Mouse (Mus musculus): ENCODE results near the gene Cacna1d. TPM values are rescaled to one million over a fixed set of nuclear protein-coding genes. Genes with fewer than 3 reads are reported as not detected.

Cacna1d gene
- polyA plus RNA-seq, 1 experiment = not detected

DNA sequence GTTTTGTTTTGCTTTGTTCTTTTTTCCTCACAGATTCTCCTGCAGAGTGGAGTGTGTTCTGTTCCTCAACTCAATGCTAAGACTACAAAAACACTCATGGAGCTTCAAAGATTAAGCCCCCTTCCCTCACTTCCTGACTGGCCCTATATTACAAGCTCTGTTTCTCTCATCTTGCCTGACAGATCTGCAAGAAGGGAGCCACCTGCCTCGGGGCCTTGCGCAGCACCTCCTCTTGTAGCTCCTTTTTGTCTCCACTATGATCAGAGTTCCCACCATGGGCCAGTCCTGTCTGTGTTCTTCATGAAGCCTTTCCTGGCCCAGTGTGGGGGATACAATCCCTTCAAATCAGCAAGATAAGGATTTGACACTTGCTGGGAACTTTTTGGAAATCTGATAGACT is 399.2 kb downstream of the Cacna1d start:
- Histone ChIP-seq H3K36me3 (ENCODE audit: control insufficient read depth, insufficient read depth) (no peaks in the 10 kb centered on the region), H3K27me3 (ENCODE audit: control insufficient read depth, insufficient read depth, insufficient read length) (no peaks in the 10 kb centered on the region), H3K79me2 (ENCODE audit: control insufficient read depth, insufficient read depth) (no peaks in the 10 kb centered on the region), H3K79me3 (ENCODE audit: low read depth) (no peaks in the 10 kb centered on the region), H3K4me3 (ENCODE audit: insufficient read depth, poor library complexity, severe bottlenecking) (no peak overlapping the region), H3ac (ENCODE audit: control insufficient read depth, insufficient read length, low read depth) (no peak overlapping the region)
- TF ChIP-seq CTCF (IDR thresholded peaks at IDR 0.05; ENCODE audit: control insufficient read depth, insufficient read depth, insufficient read length) = no peak
- no peak for TF ChIP-seq MYOG (IDR thresholded peaks at IDR 0.05; ENCODE audit: control insufficient read depth, extremely low read depth, insufficient read length)
- TF ChIP-seq CEBPB (IDR thresholded peaks at IDR 0.05; ENCODE audit: low read depth) = no peak
- TF ChIP-seq USF1 (IDR thresholded peaks at IDR 0.05; ENCODE audit: low read depth) = no peak
- no peak for TF ChIP-seq MAX (IDR thresholded peaks at IDR 0.05)
- TF ChIP-seq MYOD1 (IDR thresholded peaks at IDR 0.05; ENCODE audit: control insufficient read depth, insufficient read length, low read depth) = no peak
- no peak for TF ChIP-seq FOSL1 (IDR thresholded peaks at IDR 0.05; ENCODE audit: insufficient read depth, low read length, poor library complexity, severe bottlenecking)

DNA sequence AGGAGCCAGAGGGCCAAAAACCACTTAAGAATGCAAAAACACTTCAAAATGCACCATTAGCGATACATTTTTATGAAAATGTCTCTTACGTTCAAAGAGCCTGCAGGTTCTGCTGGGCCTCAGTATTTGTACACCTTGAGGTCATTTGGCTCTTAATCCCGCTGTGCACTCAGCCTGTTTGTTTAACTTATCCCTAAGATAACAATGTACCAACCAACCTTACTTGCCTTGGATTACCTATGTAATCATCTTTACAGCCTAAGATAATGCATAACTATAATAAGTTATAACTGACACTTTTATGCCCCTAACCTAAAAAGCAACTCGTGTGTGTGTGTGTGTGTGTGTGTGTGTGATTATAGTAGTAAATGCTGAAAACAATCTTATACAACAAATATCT is 411.5 kb downstream of the Cacna1d start:
- H3K4me3 ChIP-seq (ENCODE audit: insufficient read depth, poor library complexity, severe bottlenecking) = no peak overlapping the region
- no peaks in the 10 kb centered on the region for H3K27me3 ChIP-seq (ENCODE audit: control insufficient read depth, insufficient read depth, insufficient read length)
- TF ChIP-seq USF1 (IDR thresholded peaks at IDR 0.05; ENCODE audit: low read depth) (no peak), MAX (IDR thresholded peaks at IDR 0.05) (no peak), FOSL1 (IDR thresholded peaks at IDR 0.05; ENCODE audit: insufficient read depth, low read length, poor library complexity, severe bottlenecking) (no peak), CTCF (IDR thresholded peaks at IDR 0.05; ENCODE audit: control insufficient read depth, insufficient read depth, insufficient read length) (no peak), CEBPB (IDR thresholded peaks at IDR 0.05; ENCODE audit: low read depth) (no peak), MYOD1 (IDR thresholded peaks at IDR 0.05; ENCODE audit: control insufficient read depth, insufficient read length, low read depth) (no peak), MYOG (IDR thresholded peaks at IDR 0.05; ENCODE audit: control insufficient read depth, extremely low read depth, insufficient read length) (no peak)
- H3K36me3 ChIP-seq (ENCODE audit: control insufficient read depth, insufficient read depth) = no peaks in the 10 kb centered on the region
- no peak overlapping the region for H3ac ChIP-seq (ENCODE audit: control insufficient read depth, insufficient read length, low read depth)
- no peaks in the 10 kb centered on the region for H3K79me3 ChIP-seq (ENCODE audit: low read depth)
- H3K79me2 ChIP-seq (ENCODE audit: control insufficient read depth, insufficient read depth) = no peaks in the 10 kb centered on the region

DNA sequence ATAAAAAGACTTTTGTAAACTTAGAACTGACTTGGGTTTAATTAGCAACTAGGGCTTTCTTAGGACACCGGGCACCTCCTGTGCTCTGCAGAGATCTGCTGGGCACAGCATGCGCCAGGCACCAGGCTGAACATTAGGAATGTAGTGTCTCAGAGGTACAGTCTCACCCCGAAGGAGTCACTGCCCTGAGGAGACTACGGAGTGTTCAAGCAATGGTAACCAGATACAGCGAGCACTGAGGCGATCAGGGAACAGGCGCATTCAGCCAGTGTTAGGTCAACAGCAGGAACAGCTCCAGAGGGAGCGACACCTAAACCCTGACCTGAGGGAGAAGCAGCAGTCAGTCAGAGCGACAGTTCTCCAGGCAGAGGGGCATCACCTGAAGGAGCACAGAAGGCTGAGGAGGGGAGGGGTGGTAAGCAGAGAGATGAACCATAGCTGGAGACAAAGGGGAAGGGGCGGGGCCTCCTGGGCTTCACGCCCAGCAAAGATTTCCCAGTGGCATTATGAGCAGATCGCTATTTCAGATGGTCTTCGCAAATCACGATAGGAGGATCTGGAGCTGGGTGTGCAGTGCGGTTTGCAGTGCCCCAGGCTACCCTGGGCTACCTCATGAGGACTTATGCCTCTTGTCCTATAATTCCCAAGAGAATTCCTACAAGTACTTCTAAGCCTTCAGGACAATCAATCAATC is 413.0 kb downstream of the Cacna1d start:
- no peaks in the 10 kb centered on the region for H3K79me3 ChIP-seq (ENCODE audit: low read depth)
- H3K27me3 ChIP-seq (ENCODE audit: control insufficient read depth, insufficient read depth, insufficient read length) = no peaks in the 10 kb centered on the region
- TF ChIP-seq MAX (IDR thresholded peaks at IDR 0.05) = no peak
- TF ChIP-seq MYOD1 (IDR thresholded peaks at IDR 0.05; ENCODE audit: control insufficient read depth, insufficient read length, low read depth) = no peak
- no peak overlapping the region for H3K4me3 ChIP-seq (ENCODE audit: insufficient read depth, poor library complexity, severe bottlenecking)
- H3ac ChIP-seq (ENCODE audit: control insufficient read depth, insufficient read length, low read depth) = no peak overlapping the region
- H3K79me2 ChIP-seq (ENCODE audit: control insufficient read depth, insufficient read depth) = no peaks in the 10 kb centered on the region
- no peaks in the 10 kb centered on the region for H3K36me3 ChIP-seq (ENCODE audit: control insufficient read depth, insufficient read depth)

DNA sequence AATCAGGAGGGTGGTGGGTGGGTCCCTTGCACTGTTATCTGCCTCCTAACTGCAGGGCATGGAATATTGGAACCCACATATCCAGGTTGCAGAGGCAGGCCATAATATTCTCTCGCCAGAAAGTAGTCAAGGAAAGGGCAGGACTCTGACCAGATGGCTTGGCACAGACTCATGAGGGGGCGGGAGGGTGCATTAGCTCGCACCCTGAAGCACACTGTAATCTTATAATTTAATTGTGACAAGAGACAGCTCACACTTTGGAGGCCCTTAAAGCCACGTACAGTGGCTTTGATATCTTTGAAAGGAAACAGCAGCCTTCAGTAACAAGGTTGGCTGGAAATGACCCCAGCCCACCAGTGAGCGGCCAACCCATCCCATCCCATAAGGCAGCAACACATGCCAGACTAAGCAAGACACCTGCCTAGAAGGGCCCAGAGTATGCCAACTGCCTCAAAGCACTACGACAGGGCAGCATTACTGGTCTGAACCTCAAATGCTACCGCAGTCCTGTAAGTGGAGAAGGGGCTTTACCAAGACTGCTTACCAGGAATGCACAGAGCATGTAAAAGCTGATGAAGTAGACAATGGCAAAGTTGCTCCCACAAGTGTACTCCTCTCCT is 415.9 kb downstream of the Cacna1d start:
- H3K79me3 ChIP-seq (ENCODE audit: low read depth) = no peaks in the 10 kb centered on the region
- H3K79me2 ChIP-seq (ENCODE audit: control insufficient read depth, insufficient read depth) = no peaks in the 10 kb centered on the region
- TF ChIP-seq MAX (IDR thresholded peaks at IDR 0.05) (no peak), FOSL1 (IDR thresholded peaks at IDR 0.05; ENCODE audit: insufficient read depth, low read length, poor library complexity, severe bottlenecking) (no peak), MYOG (IDR thresholded peaks at IDR 0.05; ENCODE audit: control insufficient read depth, extremely low read depth, insufficient read length) (no peak), USF1 (IDR thresholded peaks at IDR 0.05; ENCODE audit: low read depth) (no peak), MYOD1 (IDR thresholded peaks at IDR 0.05; ENCODE audit: control insufficient read depth, insufficient read length, low read depth) (no peak), CTCF (IDR thresholded peaks at IDR 0.05; ENCODE audit: control insufficient read depth, insufficient read depth, insufficient read length) (no peak), CEBPB (IDR thresholded peaks at IDR 0.05; ENCODE audit: low read depth) (no peak)
- H3K4me3 ChIP-seq (ENCODE audit: insufficient read depth, poor library complexity, severe bottlenecking) = no peak overlapping the region
- H3ac ChIP-seq (ENCODE audit: control insufficient read depth, insufficient read length, low read depth) = no peak overlapping the region
- H3K36me3 ChIP-seq (ENCODE audit: control insufficient read depth, insufficient read depth) = no peaks in the 10 kb centered on the region
- H3K27me3 ChIP-seq (ENCODE audit: control insufficient read depth, insufficient read depth, insufficient read length) = no peaks in the 10 kb centered on the region

DNA sequence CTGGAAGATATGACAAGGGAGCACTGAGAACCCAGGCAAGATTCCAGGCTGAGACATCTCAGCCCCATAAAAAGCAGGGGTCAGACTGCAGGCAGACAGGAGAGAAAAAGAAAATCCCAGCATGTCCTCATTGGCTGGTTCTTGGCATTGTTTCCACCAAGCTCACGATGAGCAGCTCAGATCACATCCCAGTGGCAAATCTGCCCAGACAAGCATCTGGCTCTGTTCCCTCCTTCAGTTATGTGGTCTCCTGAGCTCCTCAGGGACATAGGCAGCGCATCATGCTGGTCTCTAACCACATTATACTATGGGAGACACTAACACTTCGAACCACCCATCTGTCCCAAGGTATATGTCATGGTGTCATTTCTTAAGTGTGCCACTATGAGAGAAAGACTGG is 422.7 kb downstream of the Cacna1d start:
- Histone ChIP-seq H3K79me2 (ENCODE audit: control insufficient read depth, insufficient read depth) (no peaks in the 10 kb centered on the region), H3K27me3 (ENCODE audit: control insufficient read depth, insufficient read depth, insufficient read length) (no peaks in the 10 kb centered on the region), H3ac (ENCODE audit: control insufficient read depth, insufficient read length, low read depth) (no peak overlapping the region), H3K36me3 (ENCODE audit: control insufficient read depth, insufficient read depth) (no peaks in the 10 kb centered on the region), H3K79me3 (ENCODE audit: low read depth) (no peaks in the 10 kb centered on the region), H3K4me3 (ENCODE audit: insufficient read depth, poor library complexity, severe bottlenecking) (no peak overlapping the region)
- no peak for TF ChIP-seq MYOG (IDR thresholded peaks at IDR 0.05; ENCODE audit: control insufficient read depth, extremely low read depth, insufficient read length)
- no peak for TF ChIP-seq CEBPB (IDR thresholded peaks at IDR 0.05; ENCODE audit: low read depth)
- no peak for TF ChIP-seq MYOD1 (IDR thresholded peaks at IDR 0.05; ENCODE audit: control insufficient read depth, insufficient read length, low read depth)
- TF ChIP-seq USF1 (IDR thresholded peaks at IDR 0.05; ENCODE audit: low read depth) = no peak

DNA sequence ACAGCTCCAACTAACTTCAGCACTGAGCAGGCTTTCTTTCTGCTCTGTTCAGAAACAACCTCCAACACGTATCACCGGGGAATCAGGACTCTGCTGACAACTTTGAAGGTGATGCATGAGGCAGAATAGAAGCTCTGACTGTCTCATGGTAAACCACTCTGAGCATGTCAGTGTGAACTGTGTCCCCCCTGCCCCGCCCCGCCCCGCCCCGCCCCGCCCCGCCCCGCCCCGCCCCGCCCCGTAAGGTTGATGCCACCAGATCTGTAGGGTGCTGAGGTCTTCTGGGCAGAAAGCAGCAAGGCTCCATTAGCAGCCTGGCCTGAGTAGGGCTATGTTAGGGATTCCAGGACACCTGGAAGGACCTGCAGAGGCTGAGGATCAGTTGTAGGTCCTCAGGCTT is 424.5 kb downstream of the Cacna1d start:
- Histone ChIP-seq H3K36me3 (ENCODE audit: control insufficient read depth, insufficient read depth) (no peaks in the 10 kb centered on the region), H3K79me3 (ENCODE audit: low read depth) (no peaks in the 10 kb centered on the region), H3K4me3 (ENCODE audit: insufficient read depth, poor library complexity, severe bottlenecking) (no peak overlapping the region), H3ac (ENCODE audit: control insufficient read depth, insufficient read length, low read depth) (no peak overlapping the region), H3K27me3 (ENCODE audit: control insufficient read depth, insufficient read depth, insufficient read length) (no peaks in the 10 kb centered on the region), H3K79me2 (ENCODE audit: control insufficient read depth, insufficient read depth) (no peaks in the 10 kb centered on the region)
- no peak for TF ChIP-seq MYOD1 (IDR thresholded peaks at IDR 0.05; ENCODE audit: control insufficient read depth, insufficient read length, low read depth)
- TF ChIP-seq FOSL1 (IDR thresholded peaks at IDR 0.05; ENCODE audit: insufficient read depth, low read length, poor library complexity, severe bottlenecking) = no peak
- no peak for TF ChIP-seq USF1 (IDR thresholded peaks at IDR 0.05; ENCODE audit: low read depth)
- TF ChIP-seq CTCF (IDR thresholded peaks at IDR 0.05; ENCODE audit: control insufficient read depth, insufficient read depth, insufficient read length) = no peak
- no peak for TF ChIP-seq CEBPB (IDR thresholded peaks at IDR 0.05; ENCODE audit: low read depth)
- TF ChIP-seq MAX (IDR thresholded peaks at IDR 0.05) = no peak
- TF ChIP-seq MYOG (IDR thresholded peaks at IDR 0.05; ENCODE audit: control insufficient read depth, extremely low read depth, insufficient read length) = no peak
